Mouse (Mus musculus): Measurements from ENCODE around the gene Tekt3. TPM values are rescaled to one million over a fixed set of nuclear protein-coding genes. Genes with fewer than 3 reads are reported as not detected.

Gene Tekt3
- polyA plus RNA-seq, 1 experiment from 2014 or later: not detected

DNA sequence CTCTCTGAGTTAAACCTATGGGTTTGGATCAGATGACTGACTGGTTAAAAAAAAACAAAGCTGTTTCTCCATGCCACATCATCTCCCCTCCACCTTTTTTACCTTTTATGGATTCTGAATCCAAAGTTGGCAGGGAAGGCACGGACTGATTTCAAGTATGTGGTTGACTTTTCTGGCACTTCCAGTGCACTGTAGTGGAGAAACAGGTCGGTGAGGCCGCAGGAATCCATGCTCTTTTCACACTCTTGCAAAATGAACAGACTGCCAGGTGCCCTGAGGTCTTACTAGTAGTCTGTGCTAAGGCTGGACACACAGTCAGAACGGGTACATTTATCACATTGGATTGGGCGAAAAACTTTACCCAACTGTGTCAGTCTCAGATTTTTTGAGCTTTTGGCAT is 80.9 kb downstream of the Tekt3 start:
- peaks cover 3% of the 10 kb centered on the region for H3K27me3 ChIP-seq
- DNase-seq (ENCODE audit: low read depth, low spot score) (no peak), ATAC-seq (no peak)
- TF ChIP-seq CTCF (IDR thresholded peaks at IDR 0.05): no peak
- in situ Hi-C loops (cut with MboI; ENCODE audit: low pct_unique_long_range_greater_than_20kb): no loop called here
- ChIA-PET CTCF (interaction anchor here (0.6 to 2.3 kb wide), 4 partner anchors 10 to 241 kb away, joined by 3 to 7 read pairs (median 4); no protein-coding TSS in a partner anchor), POLR2A (no interaction called here)

DNA sequence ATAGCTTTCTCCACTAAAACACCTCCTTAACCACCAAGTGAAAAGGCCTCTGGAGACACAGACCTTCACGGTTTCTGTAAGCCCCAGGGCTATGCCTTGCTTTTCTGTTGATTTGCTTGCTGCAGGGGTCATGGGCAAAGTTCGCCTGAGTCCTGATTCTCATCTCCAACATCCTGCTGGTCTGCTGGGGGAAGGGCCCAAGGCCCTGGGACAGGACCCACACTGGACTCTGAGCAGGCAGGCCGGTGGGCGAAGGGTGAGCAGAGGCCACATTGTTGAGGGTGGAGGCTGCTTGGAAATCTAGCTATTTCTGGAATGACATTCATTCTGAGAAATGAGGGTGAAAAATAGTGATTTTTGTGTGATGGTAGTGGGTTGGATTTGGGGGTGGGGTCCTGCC is 81.4 kb downstream of the Tekt3 start:
- POLR2A ChIA-PET: no interaction called here
- ATAC-seq (no peak), DNase-seq (ENCODE audit: low read depth, low spot score) (no peak)
- TF ChIP-seq CTCF (IDR thresholded peaks at IDR 0.05): no peak
- CTCF ChIA-PET: interaction anchor here (1.3 to 2.3 kb wide), 3 partner anchors 10 to 94 kb away, joined by 3 to 7 read pairs (median 4); no protein-coding TSS in a partner anchor
- peaks cover 5% of the 10 kb centered on the region for H3K27me3 ChIP-seq
- in situ Hi-C loops (cut with MboI; ENCODE audit: low pct_unique_long_range_greater_than_20kb): no loop called here

DNA sequence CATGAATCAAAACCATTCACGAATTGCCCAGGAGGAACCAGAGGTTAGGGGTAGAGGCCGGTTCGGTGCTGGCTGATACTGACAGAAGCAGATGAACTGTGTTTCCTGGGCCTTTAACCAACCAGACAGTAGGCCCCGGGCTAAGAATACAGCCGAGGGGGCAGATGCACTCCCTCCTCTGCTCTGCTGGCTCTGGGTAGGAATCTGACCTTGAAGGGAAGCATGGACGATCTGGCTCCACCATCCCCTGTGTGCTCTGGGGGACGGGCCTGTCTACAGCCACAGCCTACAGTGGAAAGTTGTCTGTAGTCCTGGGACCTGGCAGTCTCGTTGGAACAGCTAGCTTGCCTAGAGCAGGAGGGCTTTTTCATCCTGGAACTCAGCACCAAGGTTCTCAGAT is 82.0 kb downstream of the Tekt3 start:
- CTCF ChIA-PET: interaction anchor here (1.1 to 2.3 kb wide), 4 partner anchors 9 to 95 kb away, joined by 3 to 7 read pairs (median 4); no protein-coding TSS in a partner anchor
- ATAC-seq (no peak), DNase-seq (ENCODE audit: low read depth, low spot score) (no peak)
- in situ Hi-C loops (cut with MboI; ENCODE audit: low pct_unique_long_range_greater_than_20kb): no loop called here
- POLR2A ChIA-PET: no interaction called here
- peaks cover 8% of the 10 kb centered on the region for H3K27me3 ChIP-seq
- TF ChIP-seq CTCF (IDR thresholded peaks at IDR 0.05): no peak

Other genes with a start within 250 kb of the Tekt3 start
- gene Trim16, start 241.4 kb upstream of the Tekt3 start, polyA plus RNA-seq (2021): 2.8 TPM
- gene Fbxw10, start 214.6 kb upstream of the Tekt3 start, polyA plus RNA-seq (2021): 1.4 TPM
- gene Tvp23b, start 182.2 kb upstream of the Tekt3 start, polyA plus RNA-seq (2021): 52.8 TPM
- gene Cdrt4, start 110.5 kb upstream of the Tekt3 start, polyA plus RNA-seq (2021): not detected
- gene Pmp22, start 67.3 kb downstream of the Tekt3 start, polyA plus RNA-seq (2021): 6.5 TPM